Mouse (Mus musculus): ENCODE data around the gene Sf1. TPM values are rescaled to one million over a fixed set of nuclear protein-coding genes. Genes with fewer than 3 reads are reported as not detected.

Gene Sf1
- polyA plus RNA-seq, 1 experiment from 2014 or later = 58.4 TPM

DNA sequence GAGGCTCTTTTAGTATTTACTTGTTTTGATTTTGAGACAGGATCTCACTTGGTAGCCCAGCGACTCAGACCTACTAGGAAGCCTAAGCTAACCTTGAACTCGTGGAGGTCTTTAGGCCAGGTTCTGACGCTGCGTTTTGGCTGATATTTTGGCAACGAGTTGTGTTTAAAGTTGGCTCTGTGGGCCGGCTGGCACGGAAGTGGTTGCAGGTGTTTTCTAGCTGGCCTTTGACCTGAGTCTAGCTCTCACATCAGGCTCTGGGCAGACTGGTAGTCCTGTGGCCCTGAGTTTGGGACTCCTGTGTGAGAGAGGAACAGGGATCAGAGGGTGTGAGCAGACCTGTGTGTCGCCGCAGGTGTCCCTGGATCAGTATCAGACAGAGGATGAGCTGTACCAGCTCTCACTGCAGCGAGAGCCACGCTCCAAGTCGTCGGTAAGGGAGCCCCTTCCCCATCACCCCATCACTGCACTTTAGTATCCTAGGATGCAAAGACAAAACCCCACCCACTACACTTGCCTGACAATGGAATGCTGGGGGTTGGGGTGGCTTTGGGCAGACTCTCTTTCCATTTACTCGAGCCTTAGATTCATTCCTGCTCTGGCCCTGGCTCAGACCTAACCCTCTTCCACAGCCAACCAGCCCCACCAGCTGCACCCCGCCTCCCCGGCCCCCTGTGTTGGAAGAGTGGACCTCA lies 44.5 kb downstream of the Sf1 start:
- H3K27ac ChIP-seq (ENCODE audit: low read length) = no peak overlapping the region
- H3K4me1 ChIP-seq (ENCODE audit: control insufficient read depth, low read depth, low read length) = no peaks in the 10 kb centered on the region
- H3K4me3 ChIP-seq (ENCODE audit: low read depth, low read length) = no peak overlapping the region
- H3K4me2 ChIP-seq (ENCODE audit: low read depth, low read length) = no peak overlapping the region
- no peaks in the 10 kb centered on the region for H3K27me3 ChIP-seq (ENCODE audit: control insufficient read depth, insufficient read depth, low read depth, low read length)
- no peak overlapping the region for H3K9ac ChIP-seq (ENCODE audit: low read depth, low read length)
- ATAC-seq (ENCODE audit: low read depth) = no peak
- H3K36me3 ChIP-seq (ENCODE audit: control insufficient read depth, insufficient read depth) = no peaks in the 10 kb centered on the region
- 68% methylated on average over 16 of the region's 16 CpGs for WGBS (ENCODE audit: insufficient replicate concordance)
- H3K9me3 ChIP-seq (replicated peaks; ENCODE audit: control insufficient read depth, low read length) = no peaks in the 10 kb centered on the region

DNA sequence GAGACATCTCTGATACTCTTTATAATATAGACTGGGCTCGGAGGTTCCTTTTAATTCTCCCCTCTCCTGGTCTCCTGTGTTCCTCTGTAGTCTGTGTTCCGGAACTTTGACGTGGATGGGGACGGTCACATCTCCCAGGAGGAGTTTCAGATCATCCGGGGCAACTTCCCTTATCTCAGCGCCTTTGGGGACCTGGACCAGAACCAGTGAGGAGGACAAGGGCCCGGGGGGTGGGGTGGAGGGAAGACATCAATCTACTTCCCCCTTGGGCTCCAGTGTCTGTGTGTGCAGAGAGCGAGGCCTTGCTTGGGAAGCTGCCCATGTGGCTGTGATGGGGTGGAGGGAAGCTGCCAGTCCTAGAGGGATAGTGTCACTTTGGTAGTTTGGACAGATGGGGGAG lies 45.3 kb downstream of the Sf1 start:
- Histone ChIP-seq H3K9me3 (replicated peaks; ENCODE audit: control insufficient read depth, low read length) (no peaks in the 10 kb centered on the region), H3K27ac (ENCODE audit: low read length) (no peak overlapping the region), H3K36me3 (ENCODE audit: control insufficient read depth, insufficient read depth) (no peaks in the 10 kb centered on the region), H3K27me3 (ENCODE audit: control insufficient read depth, insufficient read depth, low read depth, low read length) (no peaks in the 10 kb centered on the region), H3K4me1 (ENCODE audit: control insufficient read depth, low read depth, low read length) (no peaks in the 10 kb centered on the region), H3K9ac (ENCODE audit: low read depth, low read length) (no peak overlapping the region), H3K4me2 (ENCODE audit: low read depth, low read length) (no peak overlapping the region), H3K4me3 (ENCODE audit: low read depth, low read length) (no peak overlapping the region)
- ATAC-seq (ENCODE audit: low read depth) = 0 out of 2 replicates have a peak, but pooled peaks have one; percentile 9
- WGBS (ENCODE audit: insufficient replicate concordance) = 62% methylated on average over 8 of the region's 8 CpGs

DNA sequence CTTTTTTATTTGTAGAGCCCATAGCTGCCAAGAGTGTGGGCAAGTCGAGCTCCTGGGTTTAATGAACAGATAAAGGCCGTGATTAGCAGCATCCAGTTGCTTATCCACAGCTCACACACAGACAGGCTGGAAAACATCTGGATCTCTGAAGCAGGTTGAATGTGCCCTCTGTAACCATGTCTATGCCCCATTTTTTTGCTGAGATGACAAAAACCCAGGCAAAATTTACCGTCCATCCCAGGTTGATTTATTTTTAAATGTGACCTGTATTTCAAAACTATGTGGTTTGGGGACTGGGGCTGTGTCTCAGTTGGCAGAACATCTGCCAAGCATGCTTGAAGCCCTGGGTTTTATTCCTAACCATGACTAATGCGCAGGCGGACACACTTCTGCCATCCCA lies 45.7 kb downstream of the Sf1 start:
- H3K4me1 ChIP-seq (ENCODE audit: control insufficient read depth, low read depth, low read length) = no peaks in the 10 kb centered on the region
- no peaks in the 10 kb centered on the region for H3K27me3 ChIP-seq (ENCODE audit: control insufficient read depth, insufficient read depth, low read depth, low read length)
- 58% methylated on average over 5 of the region's 5 CpGs for WGBS (ENCODE audit: insufficient replicate concordance)
- no peak overlapping the region for H3K4me2 ChIP-seq (ENCODE audit: low read depth, low read length)
- no peaks in the 10 kb centered on the region for H3K9me3 ChIP-seq (replicated peaks; ENCODE audit: control insufficient read depth, low read length)
- no peak overlapping the region for H3K27ac ChIP-seq (ENCODE audit: low read length)
- no peaks in the 10 kb centered on the region for H3K36me3 ChIP-seq (ENCODE audit: control insufficient read depth, insufficient read depth)
- H3K9ac ChIP-seq (ENCODE audit: low read depth, low read length) = no peak overlapping the region
- H3K4me3 ChIP-seq (ENCODE audit: low read depth, low read length) = no peak overlapping the region
- no peak for ATAC-seq (ENCODE audit: low read depth)

DNA sequence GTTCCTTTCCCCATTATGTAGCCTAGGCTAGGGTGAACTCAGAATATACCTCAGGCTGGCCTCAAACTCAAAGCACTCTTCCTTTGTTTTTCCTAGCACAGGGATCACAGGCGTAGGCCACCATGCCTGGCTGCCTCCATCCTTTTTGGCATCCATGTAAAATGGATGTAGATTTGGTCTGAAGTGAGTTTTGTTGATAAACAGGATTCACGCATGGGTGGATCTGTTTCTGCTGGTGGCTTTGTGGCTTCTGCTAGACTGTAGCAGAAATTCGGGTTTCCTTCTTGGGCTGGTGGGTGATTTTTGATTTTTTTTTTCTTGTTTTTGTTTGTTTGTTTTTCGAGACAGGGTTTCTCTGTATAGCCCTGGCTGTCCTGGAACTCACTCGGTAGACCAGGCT lies 46.4 kb downstream of the Sf1 start:
- WGBS (ENCODE audit: insufficient replicate concordance) = 51% methylated on average over 5 of the region's 5 CpGs
- Histone ChIP-seq H3K9ac (ENCODE audit: low read depth, low read length) (no peak overlapping the region), H3K9me3 (replicated peaks; ENCODE audit: control insufficient read depth, low read length) (no peaks in the 10 kb centered on the region), H3K27ac (ENCODE audit: low read length) (no peak overlapping the region), H3K4me1 (ENCODE audit: control insufficient read depth, low read depth, low read length) (no peaks in the 10 kb centered on the region), H3K4me2 (ENCODE audit: low read depth, low read length) (no peak overlapping the region), H3K4me3 (ENCODE audit: low read depth, low read length) (no peak overlapping the region), H3K36me3 (ENCODE audit: control insufficient read depth, insufficient read depth) (no peaks in the 10 kb centered on the region), H3K27me3 (ENCODE audit: control insufficient read depth, insufficient read depth, low read depth, low read length) (no peaks in the 10 kb centered on the region)
- ATAC-seq (ENCODE audit: low read depth) = no peak

DNA sequence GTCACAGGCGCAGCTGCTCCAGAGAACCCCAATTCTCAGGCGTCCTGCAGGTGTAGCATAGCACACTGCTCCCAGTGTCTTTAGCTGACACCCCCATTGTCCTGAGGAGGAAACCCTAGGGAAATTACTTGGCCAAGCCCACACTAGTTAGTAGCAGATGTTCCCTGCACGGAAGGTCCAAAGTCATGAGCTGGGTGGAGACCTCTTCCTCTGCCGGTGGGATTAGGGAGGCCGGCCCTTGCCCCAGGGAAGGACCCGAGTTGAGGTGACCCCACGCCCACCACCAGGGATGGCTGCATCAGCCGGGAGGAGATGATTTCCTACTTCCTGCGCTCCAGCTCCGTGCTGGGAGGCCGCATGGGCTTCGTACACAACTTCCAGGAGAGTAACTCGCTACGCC lies 49.3 kb downstream of the Sf1 start:
- H3K9ac ChIP-seq (ENCODE audit: low read depth, low read length) = no peak overlapping the region
- no peak overlapping the region for H3K4me3 ChIP-seq (ENCODE audit: low read depth, low read length)
- H3K4me1 ChIP-seq (ENCODE audit: control insufficient read depth, low read depth, low read length) = no peaks in the 10 kb centered on the region; the same call in 1 of the 2 replicates
- no peaks in the 10 kb centered on the region for H3K36me3 ChIP-seq (ENCODE audit: control insufficient read depth, insufficient read depth)
- no peaks in the 10 kb centered on the region for H3K9me3 ChIP-seq (replicated peaks; ENCODE audit: control insufficient read depth, low read length)
- no peak for ATAC-seq (ENCODE audit: low read depth)
- H3K27me3 ChIP-seq (ENCODE audit: control insufficient read depth, insufficient read depth, low read depth, low read length) = peaks cover 7% of the 10 kb centered on the region; the same call in 1 of the 2 replicates
- H3K4me2 ChIP-seq (ENCODE audit: low read depth, low read length) = no peak overlapping the region
- 66% methylated on average over 14 of the region's 14 CpGs for WGBS (ENCODE audit: insufficient replicate concordance)
- H3K27ac ChIP-seq (ENCODE audit: low read length) = no peak overlapping the region

DNA sequence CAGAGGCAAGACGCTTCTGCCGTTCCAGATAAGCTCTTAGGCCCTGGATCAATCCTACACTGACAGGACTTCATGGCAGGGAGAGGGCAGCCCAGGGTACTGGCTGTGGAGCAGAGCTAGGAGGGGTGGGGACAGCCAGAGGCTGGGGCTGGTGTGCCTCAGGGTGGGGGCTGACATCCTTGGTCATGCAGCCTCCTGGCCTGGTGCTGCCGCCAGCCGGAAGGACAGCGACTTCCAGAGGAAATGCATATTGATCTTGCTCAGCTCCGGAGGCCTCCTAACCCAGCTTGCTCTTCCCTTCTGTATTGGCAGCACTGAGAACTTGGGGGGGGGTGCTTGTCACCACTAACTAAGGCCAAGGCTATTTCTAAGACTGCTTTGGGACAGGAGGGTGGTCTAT lies 52.0 kb downstream of the Sf1 start:
- 14% methylated on average over 6 of the region's 6 CpGs for WGBS (ENCODE audit: insufficient replicate concordance)
- no peak overlapping the region for H3K4me2 ChIP-seq (ENCODE audit: low read depth, low read length)
- no peak overlapping the region for H3K27ac ChIP-seq (ENCODE audit: low read length)
- H3K27me3 ChIP-seq (ENCODE audit: control insufficient read depth, insufficient read depth, low read depth, low read length) = peaks cover 30% of the 10 kb centered on the region
- no peak overlapping the region for H3K4me3 ChIP-seq (ENCODE audit: low read depth, low read length)
- H3K4me1 ChIP-seq (ENCODE audit: control insufficient read depth, low read depth, low read length) = peaks cover 4% of the 10 kb centered on the region
- no peaks in the 10 kb centered on the region for H3K9me3 ChIP-seq (replicated peaks; ENCODE audit: control insufficient read depth, low read length)
- no peaks in the 10 kb centered on the region for H3K36me3 ChIP-seq (ENCODE audit: control insufficient read depth, insufficient read depth)
- ATAC-seq (ENCODE audit: low read depth) = peak; percentile 40; the same call in 1 of the 2 replicates
- no peak overlapping the region for H3K9ac ChIP-seq (ENCODE audit: low read depth, low read length)

DNA sequence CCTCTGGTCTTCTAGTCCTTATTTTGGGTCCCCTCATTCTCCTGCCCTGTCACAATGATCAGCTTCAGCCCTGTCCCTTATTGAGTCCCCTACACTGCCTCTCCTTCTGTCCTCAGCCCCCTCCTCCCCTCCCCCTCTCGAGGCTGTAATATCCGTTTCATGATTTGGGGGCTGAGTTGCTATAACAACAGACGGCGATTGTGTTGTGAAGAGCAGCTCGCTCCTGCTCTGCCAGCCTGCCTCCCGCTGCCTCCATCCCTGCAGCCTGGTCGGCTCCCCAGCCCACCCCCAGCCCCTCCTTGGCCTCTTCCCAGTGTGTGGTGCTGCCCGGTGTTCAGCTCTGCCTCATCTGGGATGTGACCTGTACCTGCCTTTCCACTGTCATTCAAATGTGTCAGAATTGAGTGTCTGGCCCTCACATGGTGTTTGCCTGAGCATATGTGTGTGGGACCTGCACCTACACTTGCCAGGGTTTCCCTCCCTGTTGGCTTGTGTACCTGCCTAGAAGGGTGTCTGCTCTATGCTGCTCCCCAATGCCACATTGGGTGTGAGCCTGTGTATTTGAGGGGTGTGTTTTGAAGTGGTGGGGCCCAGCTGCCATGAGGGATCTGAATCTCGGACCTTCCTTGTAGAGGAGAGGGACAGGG lies 52.8 kb downstream of the Sf1 start:
- H3K27ac ChIP-seq (ENCODE audit: low read length) = no peak overlapping the region
- H3K36me3 ChIP-seq (ENCODE audit: control insufficient read depth, insufficient read depth) = no peaks in the 10 kb centered on the region
- WGBS (ENCODE audit: insufficient replicate concordance) = 14% methylated on average over 9 of the region's 9 CpGs
- H3K4me1 ChIP-seq (ENCODE audit: control insufficient read depth, low read depth, low read length) = peaks cover 4% of the 10 kb centered on the region
- H3K9me3 ChIP-seq (replicated peaks; ENCODE audit: control insufficient read depth, low read length) = no peaks in the 10 kb centered on the region
- no peak overlapping the region for H3K4me3 ChIP-seq (ENCODE audit: low read depth, low read length)
- H3K9ac ChIP-seq (ENCODE audit: low read depth, low read length) = no peak overlapping the region
- no peak overlapping the region for H3K4me2 ChIP-seq (ENCODE audit: low read depth, low read length)
- ATAC-seq (ENCODE audit: low read depth) = no peak
- H3K27me3 ChIP-seq (ENCODE audit: control insufficient read depth, insufficient read depth, low read depth, low read length) = peaks cover 37% of the 10 kb centered on the region

DNA sequence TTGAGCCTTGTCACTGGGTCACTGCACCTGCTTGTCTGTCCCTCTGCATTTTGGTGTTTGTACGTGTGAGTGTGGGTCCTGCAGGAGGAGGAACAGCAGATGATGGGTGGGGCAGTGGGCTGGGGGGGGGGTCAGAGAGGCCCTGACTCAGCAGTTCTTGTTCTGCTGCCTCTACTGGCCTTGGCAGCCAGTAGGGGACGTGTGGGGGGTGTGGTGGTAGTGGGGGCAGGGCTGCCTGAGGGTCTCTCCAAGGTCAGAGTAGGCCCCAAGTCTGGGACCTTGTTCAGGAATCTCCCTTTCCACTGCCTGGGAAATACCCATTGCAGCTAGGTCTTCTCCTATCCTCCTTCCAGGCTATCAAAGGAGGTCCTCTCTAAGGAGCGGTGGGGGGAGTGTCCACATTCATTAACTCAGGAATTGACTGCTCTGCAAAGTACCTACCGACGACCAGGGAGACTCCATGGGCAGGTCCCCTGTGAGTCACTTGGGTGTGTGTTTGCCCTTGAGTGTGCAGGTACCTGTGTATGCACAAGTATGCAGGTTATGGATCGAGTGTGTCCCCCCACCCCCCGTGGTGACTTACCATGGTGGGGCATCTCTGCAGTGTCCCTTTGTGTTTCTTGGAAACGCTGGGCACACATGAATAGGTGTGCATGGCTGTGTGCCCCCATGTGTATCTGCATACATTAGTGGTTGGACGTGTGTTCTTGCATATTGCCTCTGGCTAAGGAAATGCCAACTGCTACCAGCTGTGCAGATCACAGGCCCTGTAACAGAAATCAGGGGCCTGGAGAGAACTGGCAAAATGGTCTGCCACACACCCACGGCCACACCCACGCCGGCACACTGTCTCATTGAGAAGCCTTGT lies 53.6 kb downstream of the Sf1 start:
- Histone ChIP-seq H3K27ac (ENCODE audit: low read length) (no peak overlapping the region), H3K4me1 (ENCODE audit: control insufficient read depth, low read depth, low read length) (peaks cover 4% of the 10 kb centered on the region), H3K27me3 (ENCODE audit: control insufficient read depth, insufficient read depth, low read depth, low read length) (peaks cover 41% of the 10 kb centered on the region), H3K36me3 (ENCODE audit: control insufficient read depth, insufficient read depth) (no peaks in the 10 kb centered on the region), H3K9ac (ENCODE audit: low read depth, low read length) (no peak overlapping the region), H3K4me3 (ENCODE audit: low read depth, low read length) (no peak overlapping the region), H3K4me2 (ENCODE audit: low read depth, low read length) (no peak overlapping the region), H3K9me3 (replicated peaks; ENCODE audit: control insufficient read depth, low read length) (no peaks in the 10 kb centered on the region)
- ATAC-seq (ENCODE audit: low read depth) = no peak
- 46% methylated on average over 12 of the region's 12 CpGs for WGBS (ENCODE audit: insufficient replicate concordance)

Data from liver, embryonic 16.5 days (tissue).